Mouse (Mus musculus) layer of hippocampus, postnatal 14 days (tissue): ENCODE data around the gene Alkbh4. TPM values are rescaled to one million over a fixed set of nuclear protein-coding genes. Genes with fewer than 3 reads are reported as not detected.
"Not testable (repeated sequence)": the region's sequence is repeated elsewhere in the genome, so short reads cannot be mapped to it uniquely, and the experiment has no call there.

Experiments used
- DNase-seq, 2 experiments: peaks; one replicate each; pipeline ENCODE4 v3.0.0; 2021 to 2022; ENCODE audit warnings: low spot score in 2 of 2, mixed read lengths in 1 of 2
- total RNA-seq, 2 experiments: library from RNA; stranded (reverse); gene quantifications; 2 replicates each; pipeline ENCODE4 v1.2.3; 2021

Gene Alkbh4
- total RNA-seq, 2 experiments from 2014 or later = 8.4 to 10.0 TPM

GRCm38 (mm10) chr5:136142746-136143145 lies 6.8 kb downstream of the Alkbh4 start:
- DNase-seq = no peak

DNA sequence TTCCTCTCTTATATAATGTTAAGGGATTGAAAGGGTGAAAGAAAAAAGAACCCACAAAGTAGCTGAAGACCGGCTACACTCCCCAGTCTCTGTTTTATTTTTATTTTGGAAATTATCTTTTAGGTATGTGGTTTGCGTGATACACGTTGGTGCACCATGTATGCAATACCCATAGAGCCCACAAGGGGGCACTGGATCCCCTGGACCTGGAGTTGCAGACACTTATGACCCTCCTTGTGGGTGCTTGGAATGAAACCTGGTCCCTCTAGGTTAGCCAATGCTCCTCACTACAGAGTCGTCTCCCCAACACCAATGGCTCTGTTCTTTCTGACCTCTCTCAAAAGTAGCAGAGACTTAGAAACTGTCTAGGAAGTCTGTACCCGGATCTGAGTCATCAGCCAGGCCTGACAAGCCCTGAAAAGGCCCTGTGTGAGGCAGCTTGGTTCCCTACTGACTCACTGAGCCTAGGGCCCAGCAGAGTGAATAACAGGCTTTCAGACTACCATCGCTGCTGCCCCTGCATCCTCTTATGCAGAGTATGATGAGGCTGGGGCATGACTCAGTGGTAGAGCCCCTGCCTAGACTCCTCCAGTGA lies 7.3 kb downstream of the Alkbh4 start:
- no peak for DNase-seq

- no peak for DNase-seq
Observed at GRCm38 (mm10) chr5:136144606-136145430, 8.9 kb downstream of the Alkbh4 start.

- DNase-seq = no peak
Observed at GRCm38 (mm10) chr5:136146936-136147335, 11.0 kb downstream of the Alkbh4 start.

DNA sequence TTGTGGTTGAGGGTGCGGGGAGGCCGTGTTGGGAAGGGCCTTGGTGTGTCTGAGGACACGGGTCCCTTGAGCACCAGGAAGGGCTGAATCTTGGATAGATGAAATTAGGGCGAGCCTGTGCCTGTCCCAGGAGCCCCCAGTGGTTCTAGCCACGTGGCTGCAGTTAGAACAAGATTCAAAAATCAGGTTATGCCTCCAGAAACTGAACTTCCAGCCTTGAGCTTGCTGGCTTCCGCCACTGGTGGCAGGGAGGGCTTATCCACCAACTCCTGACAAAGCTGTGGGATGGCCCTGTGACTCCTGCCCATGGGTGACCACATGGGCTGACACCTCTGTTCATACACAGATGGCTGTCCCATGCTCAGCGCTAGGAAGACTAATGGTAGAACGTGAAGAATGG lies 11.8 kb downstream of the Alkbh4 start:
- no peak for DNase-seq

DNA sequence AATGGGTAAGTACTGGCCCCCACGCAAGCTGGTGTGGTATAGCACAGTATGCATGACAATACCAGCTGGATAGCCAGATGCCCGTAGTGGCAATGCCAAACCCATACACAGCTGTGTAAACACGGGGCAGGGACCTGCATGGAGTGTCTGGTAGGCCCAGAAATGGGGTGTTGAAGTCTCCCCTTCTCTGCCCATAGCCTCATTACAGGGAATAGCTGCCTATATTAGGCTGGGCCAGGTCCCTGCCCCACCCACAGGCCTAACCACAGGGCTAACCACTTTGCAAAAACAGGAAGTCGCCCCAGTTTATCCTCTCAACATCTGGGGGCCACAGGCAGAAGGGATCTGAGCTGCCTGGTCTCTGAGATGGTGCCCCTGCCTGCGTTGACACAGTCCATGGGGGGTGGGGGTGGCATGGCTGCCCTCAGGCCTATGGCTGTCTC lies 13.2 kb downstream of the Alkbh4 start:
- DNase-seq = not testable (repeated sequence)

- DNase-seq = no peak
Observed at GRCm38 (mm10) chr5:136152365-136152764, 16.4 kb downstream of the Alkbh4 start.

- DNase-seq = no peak
Observed at GRCm38 (mm10) chr5:136155399-136155798, 19.5 kb downstream of the Alkbh4 start.

DNA sequence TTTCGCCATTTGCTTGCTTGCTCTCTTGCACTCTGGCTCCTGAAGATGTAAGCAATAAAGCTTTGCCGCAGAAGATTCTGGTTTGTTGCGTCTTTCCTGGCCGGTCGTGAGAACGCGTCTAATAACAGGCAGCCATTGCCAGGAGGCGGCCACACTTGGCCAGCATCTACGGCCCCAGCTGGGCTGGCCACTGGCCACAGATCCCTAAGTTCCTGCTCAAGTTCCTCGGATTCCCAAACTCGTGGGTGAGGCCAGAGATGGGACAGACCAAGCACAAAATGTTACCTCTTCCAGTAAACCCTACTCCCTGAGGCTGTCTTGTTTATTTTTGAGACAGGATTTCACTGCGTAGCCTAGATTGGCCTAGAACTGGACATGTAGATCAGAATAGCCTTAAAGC lies 24.1 kb downstream of the Alkbh4 start:
- not testable (repeated sequence) for DNase-seq

GRCm38 (mm10) chr5:136163807-136164474 lies 28.0 kb downstream of the Alkbh4 start:
- peak in 1 of 2 experiments; percentile 79 for DNase-seq

- no peak for DNase-seq
Observed at GRCm38 (mm10) chr5:136165246-136165645, 29.3 kb downstream of the Alkbh4 start.

GRCm38 (mm10) chr5:136167296-136167695 lies 31.4 kb downstream of the Alkbh4 start:
- DNase-seq = no peak

- DNase-seq = no peak
Observed at GRCm38 (mm10) chr5:136168071-136168470, 32.1 kb downstream of the Alkbh4 start.

- peak; percentile 60 to 61 for DNase-seq
Observed at GRCm38 (mm10) chr5:136169626-136170511, 33.9 kb downstream of the Alkbh4 start.

DNA sequence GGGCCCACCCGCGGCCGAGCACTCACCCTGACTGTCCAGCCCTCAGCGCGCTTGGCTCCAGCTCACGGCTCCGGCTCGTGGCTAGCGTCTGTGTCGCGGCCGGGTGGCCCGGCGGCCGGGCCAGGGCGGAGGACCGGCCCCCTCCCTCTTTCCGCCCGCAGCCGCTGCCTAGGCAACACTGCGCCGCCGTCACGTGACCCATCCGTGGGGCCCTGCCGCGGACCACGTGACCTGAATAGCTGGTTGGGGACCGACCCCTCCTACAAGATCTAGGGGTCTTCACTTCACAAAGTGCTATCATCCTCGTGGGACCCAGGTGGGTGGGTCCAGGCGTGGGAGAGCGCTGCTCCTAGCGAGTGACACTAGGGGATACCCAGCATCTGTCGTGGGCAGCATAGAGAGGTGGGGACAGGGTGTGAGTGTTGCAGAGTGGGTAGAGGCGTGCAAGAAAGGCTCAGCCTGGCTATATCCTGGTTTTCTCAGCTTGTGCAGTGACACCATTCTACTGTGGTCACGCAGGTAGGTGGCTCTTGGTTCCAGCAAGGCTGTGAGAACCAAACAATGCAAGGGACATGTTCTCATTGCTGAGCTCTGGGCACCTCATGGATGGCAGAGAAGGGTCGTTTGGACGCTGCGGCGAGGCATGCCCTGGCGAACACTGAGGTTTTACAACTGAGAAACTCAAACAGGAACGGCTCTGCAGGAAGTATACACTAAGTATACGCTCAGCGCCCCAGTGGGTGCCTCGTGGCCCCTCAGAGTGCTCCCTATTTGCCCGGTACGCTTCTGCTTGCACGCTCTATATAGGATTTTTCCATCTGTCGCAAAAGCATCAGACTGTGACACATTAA lies 34.8 kb downstream of the Alkbh4 start, which contains the start of gene Orai2:
TSS of gene Orai2 (minus strand) at position 202 of the 851 bp plus-strand sequence.
- peak; percentile 84 to 90 for DNase-seq

GRCm38 (mm10) chr5:136171363-136172341 lies 35.7 kb downstream of the Alkbh4 start:
- peak in 1 of 2 experiments; percentile 44 for DNase-seq

DNA sequence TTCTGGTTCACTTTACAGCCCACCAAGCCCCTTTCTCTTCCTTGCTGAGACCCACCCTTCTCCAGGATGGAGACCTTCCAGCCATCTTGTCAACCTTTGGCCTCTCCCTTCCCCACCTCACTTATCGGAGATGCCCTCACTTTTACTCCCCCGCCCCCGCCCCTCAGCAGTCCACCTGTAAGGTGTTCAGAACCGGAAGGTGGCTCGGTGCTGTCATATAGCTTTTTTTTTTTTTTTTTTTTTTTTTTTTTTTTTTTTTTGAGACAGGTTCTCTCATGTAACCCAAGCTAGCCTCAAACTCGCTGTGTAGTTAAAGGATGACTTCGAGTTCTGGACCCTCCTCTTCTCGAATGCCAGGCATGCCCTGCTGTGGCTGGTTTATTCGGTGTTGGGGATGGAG lies 37.0 kb downstream of the Alkbh4 start:
- DNase-seq = no peak

GRCm38 (mm10) chr5:136173606-136174463 lies 37.9 kb downstream of the Alkbh4 start:
- peak in 1 of 2 experiments; percentile 52 for DNase-seq
